Mouse (Mus musculus) left cerebral cortex, adult 2 months (tissue): ENCODE results near the gene Mark4. TPM values are rescaled to one million over a fixed set of nuclear protein-coding genes. Genes with fewer than 3 reads are reported as not detected.

Experiments used
- DNase-seq, 2 experiments: peaks; one replicate each; pipeline ENCODE4 v3.0.0; 2021 to 2022; ENCODE audit warnings: low spot score in 2 of 2, mixed read lengths in 1 of 2; ENCODE audit errors: extremely low spot score in 1 of 2
- H3K27ac ChIP-seq: fragments of 200-600 bp; 2 replicates; pipeline ENCODE4 v1.8.1; 2022
- H3K4me3 ChIP-seq: fragments of 200-600 bp; 2 replicates; pipeline ENCODE4 v1.8.1; 2022
- CTCF ChIP-seq: fragments of 200-600 bp; IDR thresholded peaks from 2 replicates; pipeline ENCODE4 v1.8.1; 2022; ENCODE audit warnings: antibody characterized with exemption, mild to moderate bottlenecking, moderate library complexity
- intact Hi-C: fragments of 180-260 bp; cut with DNase I; formaldehyde crosslinking; loops from one replicate; pipeline ENCODE4 v1.15.1; 2025
- total RNA-seq, 2 experiments: library from RNA; stranded (reverse); gene quantifications; 2 replicates each; pipeline ENCODE4 v1.2.3; 2021

Gene Mark4
- total RNA-seq, 2 experiments from 2014 or later, result 79.1 to 79.5 TPM

GRCm38 (mm10) chr7:19468279-19468678 lies 9.7 kb upstream of the Mark4 start:
- no peak for DNase-seq
- TF ChIP-seq CTCF, result no peak
- Histone ChIP-seq H3K4me3 (no peak overlapping the region), H3K27ac (no peak overlapping the region)
- intact Hi-C loops, result no loop called here

DNA sequence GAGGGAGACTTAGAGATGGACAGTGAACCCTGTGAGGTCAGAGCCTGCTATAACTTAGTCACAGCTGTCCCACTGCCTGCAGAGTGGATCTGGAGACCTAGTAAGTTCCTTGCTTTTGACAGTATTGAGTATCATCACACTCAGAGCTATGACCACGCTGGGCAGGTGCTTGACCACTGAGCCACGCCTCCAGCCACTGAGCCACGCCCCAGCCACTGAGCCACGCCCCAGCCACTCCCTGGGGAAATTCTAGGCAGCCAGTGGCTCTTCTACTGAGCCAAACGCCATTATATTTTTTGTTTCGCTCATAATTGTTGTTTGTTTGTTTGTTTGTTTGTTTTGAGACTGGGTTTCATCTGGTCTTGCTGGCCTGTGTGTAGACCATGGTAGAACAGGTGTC lies 9.0 kb upstream of the Mark4 start:
- no peak for TF ChIP-seq CTCF
- Histone ChIP-seq H3K27ac (no peak overlapping the region), H3K4me3 (no peak overlapping the region)
- intact Hi-C loops, result no loop called here
- DNase-seq, result no peak

GRCm38 (mm10) chr7:19466602-19467145 lies 8.1 kb upstream of the Mark4 start:
- DNase-seq, result no peak
- intact Hi-C loops, result no loop called here
- Histone ChIP-seq H3K27ac (no peak overlapping the region), H3K4me3 (no peak overlapping the region)
- no peak for TF ChIP-seq CTCF

- DNase-seq, result no peak
- Histone ChIP-seq H3K27ac (no peak overlapping the region), H3K4me3 (no peak overlapping the region)
- no peak for TF ChIP-seq CTCF
- intact Hi-C loops, result no loop called here
Measured at GRCm38 (mm10) chr7:19464367-19465307, 6.0 kb upstream of the Mark4 start.

GRCm38 (mm10) chr7:19462884-19463381 lies 4.3 kb upstream of the Mark4 start, which contains the start of gene Exoc3l2:
Exoc3l2 (plus strand) TSS chr7:19463331.
- TF ChIP-seq CTCF, result no peak
- intact Hi-C loops, result no loop called here
- no peak for DNase-seq
- H3K4me3 ChIP-seq, result no peak within 1 kb of the TSS
- no peak within 1 kb of the TSS for H3K27ac ChIP-seq

DNA sequence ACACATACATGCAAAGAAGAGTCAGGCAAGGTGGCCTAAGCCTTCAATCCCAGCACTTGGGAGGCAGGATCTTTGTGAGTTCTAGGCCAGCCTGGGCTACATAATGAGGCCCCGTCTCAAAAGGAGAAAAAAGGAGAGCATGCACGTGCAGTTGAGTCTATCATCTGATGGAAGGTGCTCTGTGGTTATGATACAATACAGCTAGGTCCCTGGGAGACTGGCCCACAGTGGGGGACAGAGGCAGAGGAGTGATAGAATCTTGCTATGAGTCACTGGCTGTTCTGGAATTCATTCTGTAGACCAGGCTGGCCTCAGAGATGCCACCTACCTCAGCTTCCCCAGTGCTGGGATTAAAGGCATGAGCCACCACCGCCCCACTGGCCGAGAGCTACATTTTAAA lies 3.8 kb upstream of the Mark4 start:
- TF ChIP-seq CTCF, result no peak
- DNase-seq, result no peak
- intact Hi-C loops, result no loop called here
- H3K4me3 ChIP-seq, result no peak overlapping the region
- H3K27ac ChIP-seq, result no peak overlapping the region

DNA sequence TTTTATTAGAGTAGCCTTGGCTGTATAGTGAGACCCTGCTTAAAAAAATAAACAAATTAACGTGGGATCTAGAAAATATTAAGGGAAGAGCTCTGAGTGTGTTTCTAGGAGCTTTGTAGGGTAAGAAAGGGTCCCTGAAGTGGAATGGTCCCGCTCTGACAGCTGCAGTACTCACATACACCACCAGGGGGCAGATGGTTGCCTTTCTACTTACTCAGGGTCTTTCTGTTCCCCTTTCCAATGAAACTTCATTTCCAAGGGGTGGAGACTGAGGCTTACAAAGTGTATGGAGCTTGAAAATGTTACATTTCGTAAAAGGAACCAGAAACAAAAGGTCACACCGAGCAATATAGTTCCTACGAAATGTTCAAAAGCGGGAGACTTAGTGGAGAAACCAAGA lies 2.9 kb upstream of the Mark4 start:
- peak; percentile 66 to 75 for DNase-seq
- TF ChIP-seq CTCF, result peak; percentile 100
- intact Hi-C loops, result no loop called here
- Histone ChIP-seq H3K4me3 (no peak overlapping the region), H3K27ac (no peak overlapping the region)

DNA sequence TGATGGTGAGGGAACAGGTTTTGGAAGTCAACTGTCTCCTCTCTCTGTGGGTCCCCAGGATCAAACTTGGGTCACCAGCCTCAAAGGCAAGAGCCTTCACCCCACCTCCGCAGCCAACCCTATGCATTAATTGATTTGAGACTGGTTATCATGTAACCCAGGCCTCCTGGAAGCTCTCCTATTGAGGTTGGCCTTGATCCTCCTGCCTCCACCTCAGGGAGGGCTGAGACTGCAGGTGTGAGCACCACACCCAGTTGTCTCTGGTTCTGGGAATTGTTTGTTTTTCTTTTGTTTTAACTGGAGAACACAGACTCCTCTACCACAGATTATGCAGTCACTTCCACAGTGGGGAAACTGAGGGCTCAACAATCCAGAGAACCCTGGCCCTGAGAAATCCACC lies 1.9 kb upstream of the Mark4 start:
- intact Hi-C loops, result no loop called here
- DNase-seq, result no peak
- H3K27ac ChIP-seq, result no peak overlapping the region
- no peak overlapping the region for H3K4me3 ChIP-seq
- TF ChIP-seq CTCF, result no peak

GRCm38 (mm10) chr7:19459144-19459870 lies 686 bp upstream of the Mark4 start:
- peak overlapping the region; percentile 89; the same call in 1 of the 2 replicates for H3K27ac ChIP-seq
- no peak for TF ChIP-seq CTCF
- H3K4me3 ChIP-seq, result peak overlapping the region; percentile 83
- intact Hi-C loops, result loop anchor here (2.0 kb wide), 1 partner anchor 103 kb away; the partner anchor contains the start of gene Ppp1r37
- DNase-seq, result no peak

- peak overlapping the region; percentile 89 for H3K27ac ChIP-seq
- peak; percentile 36 for TF ChIP-seq CTCF
- DNase-seq, result peak in 1 of 2 experiments; percentile 43
- intact Hi-C loops, result loop anchor here (2.0 kb wide), 1 partner anchor 105 kb away; the partner anchor contains the start of gene Ppp1r37
- H3K4me3 ChIP-seq, result peak overlapping the region; percentile 83
Measured at GRCm38 (mm10) chr7:19458072-19458486, 542 bp downstream of the Mark4 start.

GRCm38 (mm10) chr7:19457414-19458071 lies 1.1 kb downstream of the Mark4 start:
- DNase-seq, result no peak
- intact Hi-C loops, result loop anchor here (2.0 kb wide), 1 partner anchor 105 kb away; the partner anchor contains the start of gene Ppp1r37
- no peak for TF ChIP-seq CTCF
- H3K4me3 ChIP-seq, result peak overlapping the region; percentile 83
- H3K27ac ChIP-seq, result peak overlapping the region; percentile 89
